Mouse (Mus musculus) left cerebral cortex, postnatal 4 days (tissue): ENCODE measurements around the gene Ankrd35. TPM values are rescaled to one million over a fixed set of nuclear protein-coding genes. Genes with fewer than 3 reads are reported as not detected.
"Not testable (repeated sequence)": the region's sequence is repeated elsewhere in the genome, so short reads cannot be mapped to it uniquely, and the experiment has no call there.

Experiments
- DNase-seq: peaks from one replicate; pipeline ENCODE4 v3.0.0-alpha.2; 2022
- intact Hi-C: fragments of 180-260 bp; cut with DNase I; formaldehyde crosslinking; loops from one replicate; pipeline ENCODE4 v1.15.1; 2025
- total RNA-seq, 2 experiments: library from RNA; stranded (reverse); gene quantifications; 2 replicates each; pipeline ENCODE4 v1.2.3; 2021

The Ankrd35 gene
- total RNA-seq, 2 experiments from 2014 or later, result 6.0 to 7.0 TPM

DNA sequence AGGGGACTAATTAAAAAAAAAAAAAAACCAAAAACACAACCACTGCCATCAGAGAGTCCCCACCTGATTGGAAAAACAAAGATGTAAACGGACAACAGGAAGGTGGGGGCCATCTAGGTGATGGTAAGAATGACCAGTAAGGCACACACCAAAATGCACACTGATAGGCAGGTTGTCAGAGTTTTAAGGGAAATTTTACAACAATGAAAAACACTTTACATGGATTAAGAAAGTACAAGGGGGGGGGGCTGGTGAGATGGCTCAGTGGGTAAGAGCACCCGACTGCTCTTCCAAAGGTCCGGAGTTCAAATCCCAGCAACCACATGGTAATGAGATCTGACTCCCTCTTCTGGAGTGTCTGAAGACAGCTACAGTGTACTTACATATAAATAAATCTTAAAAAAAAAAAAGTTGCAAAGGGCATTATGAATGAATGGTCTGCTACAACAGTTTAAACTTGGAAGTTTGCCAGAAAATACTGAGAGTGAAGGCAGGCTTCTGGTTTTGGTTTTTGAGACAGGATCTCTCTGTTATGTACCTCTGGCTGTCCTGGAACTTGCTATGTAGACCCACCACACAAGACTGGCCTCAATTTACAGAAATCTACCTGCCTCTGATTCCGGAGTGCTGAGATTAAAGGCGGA, 1.4 kb upstream of the Ankrd35 start:
- no peak for DNase-seq
- intact Hi-C loops, result no loop called here

DNA sequence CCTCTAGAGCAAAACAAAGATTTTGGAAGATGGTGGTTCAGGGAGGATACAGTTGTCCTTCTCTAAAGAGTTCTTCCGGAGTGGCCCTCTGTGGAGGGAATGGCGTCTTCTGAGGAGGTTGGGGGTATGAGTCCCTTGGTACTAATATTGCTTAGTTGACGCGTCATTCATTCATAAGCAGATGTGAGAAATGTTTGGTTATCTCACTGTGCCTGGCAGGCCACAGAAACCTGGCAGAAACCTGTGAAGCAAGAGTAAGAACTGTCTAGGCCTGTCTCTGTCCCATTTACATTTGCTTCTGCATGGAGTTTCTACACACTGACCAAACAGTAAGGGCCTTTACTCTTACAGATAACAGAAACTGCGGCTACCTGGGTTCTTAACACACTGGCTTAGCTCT, 1.6 kb downstream of the Ankrd35 start:
- no peak for DNase-seq
- intact Hi-C loops, result no loop called here

- intact Hi-C loops, result no loop called here
- no peak for DNase-seq
Measured at GRCm38 (mm10) chr3:96673514-96673913, 3.6 kb downstream of the Ankrd35 start.

GRCm38 (mm10) chr3:96674442-96674841, 4.5 kb downstream of the Ankrd35 start:
- intact Hi-C loops, result no loop called here
- DNase-seq, result no peak

GRCm38 (mm10) chr3:96675171-96675570, 5.2 kb downstream of the Ankrd35 start:
- intact Hi-C loops, result no loop called here
- no peak for DNase-seq

GRCm38 (mm10) chr3:96675690-96676089, 5.8 kb downstream of the Ankrd35 start:
- DNase-seq, result no peak
- intact Hi-C loops, result no loop called here

GRCm38 (mm10) chr3:96678456-96678855, 8.5 kb downstream of the Ankrd35 start:
- intact Hi-C loops, result no loop called here

DNA sequence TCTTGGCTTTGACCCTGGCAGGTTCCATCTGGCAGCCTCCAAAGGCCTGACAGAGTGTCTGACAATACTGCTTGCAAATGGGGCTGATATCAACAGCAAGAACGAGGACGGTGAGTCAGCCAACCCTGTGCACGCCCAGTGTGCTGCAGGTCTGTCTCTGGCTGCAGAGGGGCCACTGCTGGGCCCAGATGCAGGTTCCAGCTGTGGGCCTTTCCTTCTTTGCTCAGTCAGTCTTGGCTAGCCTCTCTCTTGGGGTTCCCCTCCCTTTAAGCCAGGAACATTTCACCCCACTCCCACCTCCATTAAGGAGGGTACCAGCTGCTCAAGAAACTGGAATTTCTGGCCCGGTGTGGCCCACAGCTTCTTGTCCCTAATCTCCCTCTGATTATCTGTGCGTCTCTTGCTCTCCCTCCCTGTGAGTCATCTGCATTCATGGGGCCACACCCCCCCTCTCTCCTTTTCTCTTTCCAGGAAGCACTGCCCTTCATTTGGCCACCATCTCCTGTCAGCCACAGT, 9.3 kb downstream of the Ankrd35 start:
- intact Hi-C loops, result no loop called here
- DNase-seq, result no peak

More at GRCm38 (mm10) chr3:96678456-96678855, 8.5 kb downstream of the Ankrd35 start:
- DNase-seq, result no peak

DNA sequence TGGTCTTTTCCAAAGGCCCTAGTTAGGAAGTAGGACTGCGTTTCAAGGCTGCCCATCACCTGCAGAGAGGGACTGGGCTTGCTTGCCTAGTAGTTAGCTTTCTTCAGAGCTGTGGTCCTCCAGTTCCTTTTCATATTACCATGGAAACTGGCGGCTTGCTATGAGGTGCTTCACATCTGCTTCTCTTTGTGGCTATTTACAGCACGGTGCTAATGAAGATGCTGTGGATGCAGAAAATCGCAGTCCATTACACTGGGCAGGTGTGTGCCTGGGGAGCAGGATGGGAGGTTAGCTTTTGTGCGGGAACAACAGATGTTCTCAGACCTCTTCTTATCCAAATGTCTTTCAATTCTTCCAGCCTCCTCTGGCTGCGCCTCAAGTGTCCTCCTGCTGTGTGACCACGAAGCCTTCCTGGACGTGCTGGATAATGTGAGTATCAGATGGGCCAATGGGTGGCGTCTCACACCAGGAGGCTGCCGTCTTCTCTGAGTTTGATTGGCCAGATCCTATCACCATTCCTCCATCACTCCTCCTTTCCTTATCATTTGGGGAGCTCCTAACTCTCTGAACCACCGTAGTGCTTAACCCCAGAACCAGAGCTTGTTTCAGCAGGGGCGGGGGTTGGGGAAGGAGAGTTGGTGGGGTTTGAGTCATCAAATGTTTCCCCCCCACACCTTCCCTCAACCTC, 10.5 kb downstream of the Ankrd35 start:
- intact Hi-C loops, result no loop called here
- DNase-seq, result no peak

GRCm38 (mm10) chr3:96683496-96683895, 13.6 kb downstream of the Ankrd35 start:
- DNase-seq, result no peak

DNA sequence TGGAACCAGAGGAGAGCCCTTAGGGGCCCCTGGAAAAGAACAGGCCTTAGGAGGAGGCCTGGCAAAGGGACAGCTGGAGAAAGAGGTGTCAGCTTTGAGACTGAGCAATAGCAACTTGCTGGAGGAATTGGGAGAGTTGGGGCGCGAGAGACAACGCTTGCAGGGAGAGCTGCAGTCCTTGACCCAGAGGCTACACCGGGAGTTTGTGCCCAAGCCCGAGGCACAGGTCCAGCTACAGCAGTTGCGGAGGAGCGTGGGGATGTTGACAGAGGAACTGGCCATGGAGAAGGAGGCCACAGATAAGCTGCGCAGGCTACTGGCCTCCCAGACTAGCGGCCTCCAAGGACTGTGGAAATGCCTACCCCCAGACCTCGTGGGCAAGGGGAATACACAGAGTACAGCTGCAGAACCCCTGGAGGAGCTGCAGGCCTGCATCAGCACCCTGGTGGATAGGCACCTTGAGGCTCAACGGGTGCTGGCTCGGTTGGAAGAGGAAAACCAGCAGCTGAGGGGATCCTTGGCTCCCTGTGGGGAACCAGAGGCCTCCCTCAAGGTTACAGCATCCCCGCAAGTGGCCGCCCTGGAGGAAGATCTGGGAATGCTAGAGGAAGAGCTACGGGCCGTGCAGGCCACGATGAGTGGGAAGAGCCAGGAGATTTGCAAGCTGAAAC, 14.4 kb downstream of the Ankrd35 start:
- intact Hi-C loops, result no loop called here
- no peak for DNase-seq

More at GRCm38 (mm10) chr3:96683496-96683895, 13.6 kb downstream of the Ankrd35 start:
- intact Hi-C loops, result no loop called here

- no peak for DNase-seq
- intact Hi-C loops, result no loop called here
Measured at GRCm38 (mm10) chr3:96684822-96685156, 14.9 kb downstream of the Ankrd35 start.

GRCm38 (mm10) chr3:96686057-96686456, 16.1 kb downstream of the Ankrd35 start:
- DNase-seq, intact Hi-C loops: not testable (repeated sequence)

- intact Hi-C loops, result no loop called here
Measured at GRCm38 (mm10) chr3:96688854-96689253, 18.9 kb downstream of the Ankrd35 start.

DNA sequence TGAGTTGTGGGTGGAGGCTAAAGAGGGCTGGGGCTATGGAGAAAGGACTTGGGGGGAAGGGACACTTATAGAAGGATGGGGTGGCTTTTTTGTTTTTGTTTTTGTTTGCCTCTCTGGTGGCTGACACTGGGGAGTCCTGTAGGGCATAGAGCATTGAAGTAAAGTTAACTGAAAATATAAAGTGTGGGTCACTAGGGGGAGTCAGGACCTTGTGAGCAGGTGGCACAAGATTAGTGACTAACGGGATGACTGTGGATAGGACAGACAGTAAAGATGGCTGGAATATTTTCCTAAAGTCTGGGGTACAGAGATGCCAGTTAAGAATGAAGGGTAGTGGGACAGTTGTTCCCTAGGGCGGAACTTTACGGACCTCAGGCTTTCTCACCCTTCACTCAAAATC, 20.4 kb downstream of the Ankrd35 start:
- intact Hi-C loops, result no loop called here
- DNase-seq, result no peak

More at GRCm38 (mm10) chr3:96688854-96689253, 18.9 kb downstream of the Ankrd35 start:
- DNase-seq, result no peak

GRCm38 (mm10) chr3:96692506-96692905, 22.6 kb downstream of the Ankrd35 start:
- intact Hi-C loops, result no loop called here
- peak; percentile 65 for DNase-seq

GRCm38 (mm10) chr3:96693579-96693978, 23.6 kb downstream of the Ankrd35 start:
- no peak for DNase-seq
- intact Hi-C loops, result no loop called here

DNA sequence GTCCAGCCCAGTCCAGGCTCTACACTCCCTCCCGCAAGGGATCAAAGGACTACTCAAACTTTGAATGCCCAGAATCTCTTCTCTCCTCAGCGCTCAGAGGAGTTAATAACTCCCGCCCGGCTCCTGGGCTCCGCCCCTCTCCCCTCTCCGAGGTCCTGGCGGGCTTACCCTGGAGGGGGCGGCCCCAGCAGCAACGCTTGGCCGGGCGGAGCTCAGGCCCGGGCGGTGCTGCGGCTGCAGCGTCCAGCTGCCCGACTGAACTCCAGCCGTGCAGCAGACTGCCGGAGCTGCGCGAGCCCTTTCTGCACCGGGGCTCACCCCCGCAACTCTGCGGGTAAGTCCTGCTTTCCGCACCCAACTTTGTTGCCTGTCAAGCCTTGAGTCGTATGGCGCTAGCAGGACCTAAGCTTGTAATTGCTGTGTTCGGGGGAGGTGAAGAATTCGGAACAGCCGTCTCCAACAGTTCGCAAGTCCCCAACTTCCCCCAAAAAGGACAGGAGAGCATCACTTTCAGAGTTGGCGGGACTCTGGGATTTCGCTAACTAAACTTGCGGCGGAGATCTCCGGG, 26.4 kb downstream of the Ankrd35 start, which contains the start of gene Pias3:
Gene Pias3 (plus strand): TSS at position 187 of the 568 bp plus-strand sequence.
- DNase-seq, result peak; percentile 81
- intact Hi-C loops, result no loop called here

GRCm38 (mm10) chr3:96696766-96697732, 27.1 kb downstream of the Ankrd35 start:
- peak; percentile 89 for DNase-seq
- intact Hi-C loops, result no loop called here
